Mouse (Mus musculus) left cerebral cortex, adult 9 months (tissue): ENCODE results near the gene Ticrr.

Source experiments
- DNase-seq, 2 experiments: peaks; one replicate each; pipeline ENCODE4 v3.0.0; 2022; ENCODE audit warnings: low spot score in 2 of 2

Ticrr gene

GRCm38 (mm10) chr7:79747659-79748058 lies 87.7 kb downstream of the Ticrr start:
- no peak for DNase-seq
